Mouse (Mus musculus): Measurements from ENCODE around the gene Tex50. TPM values are rescaled to one million over a fixed set of nuclear protein-coding genes. Genes with fewer than 3 reads are reported as not detected.

Gene Tex50
- polyA plus RNA-seq, 1 experiment from 2014 or later = 0.28 TPM

DNA sequence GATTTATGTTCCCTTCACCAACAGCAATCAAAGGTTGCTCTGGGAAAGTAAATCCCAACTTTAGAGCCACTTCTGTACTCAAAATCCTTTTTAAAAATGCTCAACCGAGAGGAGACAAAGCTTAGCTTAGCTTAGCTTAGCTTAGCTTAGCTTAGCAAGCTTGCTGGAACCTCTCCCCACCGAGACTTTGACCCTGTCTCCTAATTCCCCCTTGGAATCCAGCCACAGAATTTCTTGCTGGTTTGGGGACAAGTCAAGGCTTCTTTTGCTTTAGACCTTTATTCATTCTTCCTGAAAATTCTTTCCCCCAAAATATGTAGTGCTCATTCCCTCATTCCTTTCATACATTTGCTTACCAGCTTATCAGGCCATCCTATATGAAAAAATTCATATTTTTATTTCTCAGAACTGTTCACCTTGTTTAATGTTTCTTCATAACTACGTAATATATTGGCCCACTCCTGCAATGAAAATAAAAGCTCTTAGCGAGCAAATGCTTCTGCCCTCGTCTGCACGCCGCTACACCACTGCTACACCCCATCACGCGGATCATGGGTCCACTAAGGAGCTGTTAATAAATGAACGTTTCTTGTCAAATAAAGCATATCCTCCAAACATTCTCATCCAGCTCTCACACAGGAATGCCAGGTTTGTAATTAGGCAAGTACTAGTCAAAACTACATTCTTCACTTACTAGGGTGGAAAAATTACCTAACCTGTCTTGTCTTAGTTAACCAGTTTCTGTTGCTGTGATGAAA is 36.3 kb downstream of the Tex50 start:
- 92% methylated on average over 10 of the region's 10 CpGs for WGBS
- no peaks in the 10 kb centered on the region for H3K9me3 ChIP-seq (ENCODE audit: control insufficient read depth, low read length)
- no peak overlapping the region for H3K9ac ChIP-seq (ENCODE audit: low read length)
- H3K36me3 ChIP-seq (ENCODE audit: control insufficient read depth, insufficient read depth, low read length) = 0 out of 2 replicates have a peak, but pooled peaks cover 9% of the 10 kb centered on the region
- no peak for ATAC-seq (ENCODE audit: insufficient number of reproducible peaks, insufficient read depth, low FRiP score, low read depth)
- no peak overlapping the region for H3K27ac ChIP-seq (replicated peaks in 1 of 2; ENCODE audit: control insufficient read depth in 1 of 2, insufficient read depth in 1 of 2, low read depth in 2 of 2, low read length in 2 of 2)
- no peaks in the 10 kb centered on the region for H3K4me1 ChIP-seq (ENCODE audit: control insufficient read depth in 2 of 2, insufficient read depth in 2 of 2, low read length in 2 of 2)
- no peaks in the 10 kb centered on the region for H3K27me3 ChIP-seq (ENCODE audit: control insufficient read depth, insufficient read depth, low read length)
- no peak overlapping the region for H3K4me2 ChIP-seq (ENCODE audit: low read length)
- H3K4me3 ChIP-seq (ENCODE audit: control insufficient read depth in 1 of 2, insufficient read depth in 1 of 2, low read depth in 1 of 2, low read length in 2 of 2) = no peak overlapping the region

DNA sequence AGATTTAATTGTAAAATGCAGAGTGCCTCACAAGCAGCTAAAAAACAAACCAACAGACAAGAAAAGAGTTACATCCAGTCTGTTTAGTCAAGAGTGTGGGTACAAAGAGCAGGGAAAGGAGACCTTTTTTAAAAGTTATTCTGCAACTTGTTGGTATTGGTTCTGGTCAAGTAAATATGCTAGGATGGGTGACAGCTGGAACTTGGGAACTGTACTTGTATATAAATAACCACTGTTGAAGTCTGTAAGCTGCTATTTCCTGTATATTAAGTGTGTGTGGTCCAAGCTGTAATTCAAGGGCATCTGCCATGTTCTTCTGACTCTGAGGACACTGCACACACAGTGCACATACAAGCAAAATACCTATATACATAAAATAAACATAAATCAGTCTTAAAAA is 44.5 kb downstream of the Tex50 start:
- H3K4me2 ChIP-seq (ENCODE audit: low read length) = no peak overlapping the region

DNA sequence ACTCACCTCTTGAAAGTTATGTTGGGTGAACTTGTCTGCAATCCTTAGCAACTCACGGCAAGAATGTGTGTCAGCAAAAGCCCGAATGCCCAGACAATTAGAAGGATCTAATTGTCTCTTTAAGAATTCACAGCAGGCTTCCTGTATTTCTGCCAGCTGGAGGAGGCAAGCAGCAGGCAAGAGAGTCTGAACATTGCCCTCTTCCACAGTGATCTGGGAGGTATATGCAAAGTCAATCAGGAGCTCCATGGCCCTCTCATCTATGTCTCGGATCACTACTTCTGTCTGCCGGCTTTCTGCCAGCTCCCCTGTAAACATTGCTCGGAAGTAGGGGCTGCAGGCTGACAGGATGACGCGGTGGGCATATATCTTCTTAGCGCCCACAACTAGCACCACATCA is 49.9 kb downstream of the Tex50 start:
- H3K4me3 ChIP-seq (ENCODE audit: control insufficient read depth in 1 of 2, insufficient read depth in 1 of 2, low read depth in 1 of 2, low read length in 2 of 2) = no peak overlapping the region
- H3K27me3 ChIP-seq (ENCODE audit: control insufficient read depth, insufficient read depth, low read length) = no peaks in the 10 kb centered on the region
- H3K9me3 ChIP-seq (ENCODE audit: control insufficient read depth, low read length) = no peaks in the 10 kb centered on the region
- no peak overlapping the region for H3K4me2 ChIP-seq (ENCODE audit: low read length)
- peaks cover 47% of the 10 kb centered on the region for H3K36me3 ChIP-seq (ENCODE audit: control insufficient read depth, insufficient read depth, low read length)
- ATAC-seq (ENCODE audit: insufficient number of reproducible peaks, insufficient read depth, low FRiP score, low read depth) = no peak
- no peak overlapping the region for H3K9ac ChIP-seq (ENCODE audit: low read length)
- 85% methylated on average over 8 of the region's 8 CpGs for WGBS
- 0 out of 4 replicates have a peak, but pooled peaks cover 0 to 1% of the 10 kb centered on the region in 2 experiments for H3K4me1 ChIP-seq (ENCODE audit: control insufficient read depth in 2 of 2, insufficient read depth in 2 of 2, low read length in 2 of 2)
- H3K27ac ChIP-seq (replicated peaks in 1 of 2; ENCODE audit: control insufficient read depth in 1 of 2, insufficient read depth in 1 of 2, low read depth in 2 of 2, low read length in 2 of 2) = no peak overlapping the region

More for the DNA sequence above, 44.5 kb downstream of the Tex50 start:
- ATAC-seq (ENCODE audit: insufficient number of reproducible peaks, insufficient read depth, low FRiP score, low read depth) = no peak
- no peaks in the 10 kb centered on the region for H3K27me3 ChIP-seq (ENCODE audit: control insufficient read depth, insufficient read depth, low read length)
- 0 out of 4 replicates have a peak, but pooled peaks cover 0 to 3% of the 10 kb centered on the region in 2 experiments for H3K4me1 ChIP-seq (ENCODE audit: control insufficient read depth in 2 of 2, insufficient read depth in 2 of 2, low read length in 2 of 2)
- no peak overlapping the region for H3K27ac ChIP-seq (replicated peaks in 1 of 2; ENCODE audit: control insufficient read depth in 1 of 2, insufficient read depth in 1 of 2, low read depth in 2 of 2, low read length in 2 of 2)
- H3K9me3 ChIP-seq (ENCODE audit: control insufficient read depth, low read length) = no peaks in the 10 kb centered on the region
- no peak overlapping the region for H3K4me3 ChIP-seq (ENCODE audit: control insufficient read depth in 1 of 2, insufficient read depth in 1 of 2, low read depth in 1 of 2, low read length in 2 of 2)
- H3K9ac ChIP-seq (ENCODE audit: low read length) = no peak overlapping the region
- H3K36me3 ChIP-seq (ENCODE audit: control insufficient read depth, insufficient read depth, low read length) = peaks cover 3% of the 10 kb centered on the region

Other genes starting within 250 kb of the Tex50 start
- 1.4 and 1.8 TPM in 2 replicates for gene Serpinc1, start 180.7 kb downstream of the Tex50 start, polyA plus RNA-seq (2014; fragmentation: Nextera tagmentation; extraction: Ambion mirVana)
- 9.4 and 9.7 TPM in 2 replicates for gene Zbtb37, start 124.5 kb downstream of the Tex50 start, polyA plus RNA-seq (2014; fragmentation: Nextera tagmentation; extraction: Ambion mirVana)
- 27.4 and 34.0 TPM in 2 replicates for gene Dars2, start 88.7 kb downstream of the Tex50 start, polyA plus RNA-seq (2014; fragmentation: Nextera tagmentation; extraction: Ambion mirVana)
- 16.6 and 19.0 TPM in 2 replicates for gene Cenpl, start 88.6 kb downstream of the Tex50 start, polyA plus RNA-seq (2014; fragmentation: Nextera tagmentation; extraction: Ambion mirVana)
- gene Klhl20, start 27.8 kb downstream of the Tex50 start, polyA plus RNA-seq (2014; fragmentation: Nextera tagmentation; extraction: Ambion mirVana) = 13.0 and 13.9 TPM in 2 replicates
- 4.0 and 4.9 TPM in 2 replicates for gene Ankrd45, start 16.6 kb downstream of the Tex50 start, polyA plus RNA-seq (2014; fragmentation: Nextera tagmentation; extraction: Ambion mirVana)
- gene Prdx6, start 91.9 kb upstream of the Tex50 start, polyA plus RNA-seq (2014; fragmentation: Nextera tagmentation; extraction: Ambion mirVana) = 383 and 410 TPM in 2 replicates
- 0.18 TPM in 1 of 2 replicates, not detected in the other for gene Tnfsf4, start 236.1 kb upstream of the Tex50 start, polyA plus RNA-seq (2014; fragmentation: Nextera tagmentation; extraction: Ambion mirVana)

All from heart, embryonic 14.5 days (tissue).